Comparison of ENCODE assay signal across 9 mouse cellular contexts in the genomic region with DNA sequence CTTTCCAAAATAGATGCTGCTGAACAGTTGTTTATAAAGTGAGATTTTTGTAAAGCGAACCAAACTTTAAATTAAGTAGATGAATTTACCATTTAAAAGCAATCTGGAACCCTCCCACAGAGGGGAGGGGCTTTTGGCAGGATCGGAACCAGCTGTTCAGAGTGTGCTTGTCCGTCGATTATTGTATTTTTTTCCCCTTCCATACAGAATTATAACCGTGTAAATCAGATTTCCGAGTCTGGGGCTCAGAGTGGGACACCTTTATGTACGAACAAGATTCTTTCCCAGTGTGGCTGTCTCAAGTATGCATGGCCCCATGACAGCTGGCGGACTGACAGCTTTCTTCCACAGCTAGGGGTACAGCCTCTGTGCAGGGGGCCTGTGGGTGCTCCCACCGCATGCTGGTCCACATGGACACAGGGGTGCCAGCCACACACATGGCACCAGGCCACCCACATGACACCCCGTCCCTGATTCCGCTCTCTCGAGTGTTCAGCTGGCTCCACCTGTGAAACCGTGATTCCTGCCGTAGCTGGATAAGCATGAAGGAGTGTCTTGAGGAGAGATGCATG. TPM values are rescaled to one million over a fixed set of nuclear protein-coding genes. Genes with fewer than 3 reads are reported as not detected.
A peak's percentile ranks its signal among the peaks of the same experiment; 100 is the strongest.
DNase-seq lines count a peak whose midpoint lies in the region; ATAC-seq lines count a peak whose summit lies in the region.
"Had no signal": no experiment of that assay in that cellular context is flagged by ENCODE, and none has a peak within 500 bp of the region (broad histone marks: within the 10 kb centered on the region; RNA-seq: fewer than 3 reads in every experiment).

No protein-coding gene starts in this region.

- intact Hi-C loops in gastrocnemius, postnatal 14 days (cut with DNase I; ENCODE audit: low total_unique reads) = no loop called here
- intact Hi-C loops in left cerebral cortex, postnatal 4 days (cut with DNase I) = no loop called here

- no peak for ATAC-seq in embryonic facial prominence, embryonic 12.5 days (ENCODE audit: insufficient number of reproducible peaks, insufficient read depth, low FRiP score, low TSS enrichment)
- peak; percentile 25; the same call in 1 of the 2 replicates for ATAC-seq in limb, embryonic 13.5 days (ENCODE audit: low FRiP score, low read depth)
- ATAC-seq in hindbrain, embryonic 11.5 days (ENCODE audit: low FRiP score) = no peak

- no peak overlapping the region for H3K4me3 ChIP-seq in embryonic facial prominence, embryonic 12.5 days
- H3K4me3 ChIP-seq in limb, embryonic 13.5 days = no peak overlapping the region
- H3K4me3 ChIP-seq in hindbrain, embryonic 11.5 days (ENCODE audit: low read depth, low read length) = no peak overlapping the region

- no peak overlapping the region; the same call in 1 of the 2 replicates for H3K4me2 ChIP-seq in embryonic facial prominence, embryonic 12.5 days (replicated peaks)
- no peak overlapping the region for H3K4me2 ChIP-seq in limb, embryonic 13.5 days (replicated peaks)
- no peak overlapping the region for H3K4me2 ChIP-seq in hindbrain, embryonic 11.5 days (replicated peaks; ENCODE audit: low read depth, low read length)

- no peaks in the 10 kb centered on the region for H3K9me3 ChIP-seq in embryonic facial prominence, embryonic 12.5 days
- H3K9me3 ChIP-seq in limb, embryonic 13.5 days = no peaks in the 10 kb centered on the region
- H3K9me3 ChIP-seq in hindbrain, embryonic 11.5 days (ENCODE audit: control insufficient read depth, low read length) = no peaks in the 10 kb centered on the region

- peaks cover 30% of the 10 kb centered on the region for H3K4me1 ChIP-seq in embryonic facial prominence, embryonic 12.5 days
- peaks cover 42% of the 10 kb centered on the region for H3K4me1 ChIP-seq in limb, embryonic 13.5 days
- 0 out of 2 replicates have a peak, but pooled peaks cover 2% of the 10 kb centered on the region for H3K4me1 ChIP-seq in hindbrain, embryonic 11.5 days (replicated peaks; ENCODE audit: control insufficient read depth, insufficient read depth, low read length)

- H3K36me3 ChIP-seq in embryonic facial prominence, embryonic 12.5 days = no peaks in the 10 kb centered on the region
- H3K36me3 ChIP-seq in limb, embryonic 13.5 days = peaks cover 4% of the 10 kb centered on the region; the same call in 1 of the 2 replicates
- no peaks in the 10 kb centered on the region for H3K36me3 ChIP-seq in hindbrain, embryonic 11.5 days (ENCODE audit: control insufficient read depth, insufficient read depth, low read length)

- no peak overlapping the region for H3K9ac ChIP-seq in embryonic facial prominence, embryonic 12.5 days
- H3K9ac ChIP-seq in limb, embryonic 13.5 days = no peak overlapping the region
- H3K9ac ChIP-seq in hindbrain, embryonic 11.5 days (ENCODE audit: low read depth, low read length) = no peak overlapping the region
- H3K9ac ChIP-seq: liver, embryonic 14.5 days had no signal

- DNase-seq in gastrocnemius, postnatal 14 days = peak; percentile 23
- DNase-seq in gastrocnemius, adult 8-10 months (ENCODE audit: low spot score in 2 of 2) = no peak
- DNase-seq in left cerebral cortex, postnatal 4 days = peak; percentile 15
- no peak for DNase-seq in left cerebral cortex, adult 8-10 months (ENCODE audit: low spot score in 2 of 2)
- no peak for DNase-seq in thymus, postnatal 14 days
- no peak for DNase-seq in hindbrain, embryonic 11.5 days (ENCODE audit: low spot score)

- WGBS in embryonic facial prominence, embryonic 12.5 days = 65% methylated on average over 14 of the region's 14 CpGs
- WGBS in limb, embryonic 13.5 days = 68% methylated on average over 14 of the region's 14 CpGs
- 87% methylated on average over 14 of the region's 14 CpGs for WGBS in hindbrain, embryonic 11.5 days

- H3K27me3 ChIP-seq in embryonic facial prominence, embryonic 12.5 days = no peaks in the 10 kb centered on the region
- H3K27me3 ChIP-seq in limb, embryonic 13.5 days = no peaks in the 10 kb centered on the region
- no peaks in the 10 kb centered on the region for H3K27me3 ChIP-seq in hindbrain, embryonic 11.5 days (ENCODE audit: control insufficient read depth, insufficient read depth, low read length)

- H3K27ac ChIP-seq in embryonic facial prominence, embryonic 12.5 days = peak overlapping the region; percentile 46
- H3K27ac ChIP-seq in limb, embryonic 13.5 days = peak overlapping the region; percentile 55; the same call in 1 of the 2 replicates
- H3K27ac ChIP-seq in hindbrain, embryonic 11.5 days (ENCODE audit: low read depth, low read length) = no peak overlapping the region
- H3K27ac ChIP-seq: liver, embryonic 14.5 days had no signal

RNA-seq across cellular contexts. Expression of gene Adamts17, which starts 32.5 kb away (rescaled TPM):
- 10 to 100 TPM in 1 of 2 experiments, 1 to 10 TPM in 1; 5.5 to 10.6 TPM for total RNA-seq in gastrocnemius, postnatal 14 days (2021)
- under 1 TPM in 2 of 4 experiments, not detected in 2; 0.38 to 0.49 TPM for total RNA-seq in gastrocnemius, adult 8-10 months (2022)
- 10 to 100 TPM; 16.1 to 17.3 TPM for total RNA-seq in left cerebral cortex, postnatal 4 days (2021)
- total RNA-seq in left cerebral cortex, adult 8-10 months (2022) = 10 to 100 TPM in 1 of 4 experiments, 1 to 10 TPM in 3; 7.5 to 11.3 (median 7.8) TPM
- polyA plus RNA-seq in embryonic facial prominence, embryonic 12.5 days (2016; fragmentation: Nextera tagmentation; extraction: Ambion mirVana) = 13.8 and 17.9 TPM in 2 replicates
- 13.1 and 15.3 TPM in 2 replicates for polyA plus RNA-seq in limb, embryonic 13.5 days (2015; fragmentation: Nextera tagmentation; extraction: Ambion mirVana)
- 1.5 and 1.9 TPM in 2 replicates for polyA plus RNA-seq in hindbrain, embryonic 11.5 days (2014; fragmentation: Nextera tagmentation; extraction: Ambion mirVana)

Comparison
In these comparisons a context has a peak if more than half of its experiments do, and no peak if none do; other contexts are left out.
1. DNase-seq: peak in gastrocnemius, postnatal 14 days (single experiment) and left cerebral cortex, postnatal 4 days (single experiment); none in gastrocnemius, adult 8-10 months (0 of 2), left cerebral cortex, adult 8-10 months (0 of 2), thymus, postnatal 14 days (single experiment) and hindbrain, embryonic 11.5 days (single experiment).
2. RNA of gene Adamts17, which starts 32.5 kb away (total RNA-seq): 16.1 to 17.3 TPM in left cerebral cortex, postnatal 4 days, 5.5 to 10.6 TPM in gastrocnemius, postnatal 14 days and 7.5 to 11.3 TPM in left cerebral cortex, adult 8-10 months; 0.38 to 0.49 TPM in gastrocnemius, adult 8-10 months; every median in the first group is over 4 times any median in the second.